Mouse (Mus musculus): ENCODE measurements around the gene Ecm1.

DNA sequence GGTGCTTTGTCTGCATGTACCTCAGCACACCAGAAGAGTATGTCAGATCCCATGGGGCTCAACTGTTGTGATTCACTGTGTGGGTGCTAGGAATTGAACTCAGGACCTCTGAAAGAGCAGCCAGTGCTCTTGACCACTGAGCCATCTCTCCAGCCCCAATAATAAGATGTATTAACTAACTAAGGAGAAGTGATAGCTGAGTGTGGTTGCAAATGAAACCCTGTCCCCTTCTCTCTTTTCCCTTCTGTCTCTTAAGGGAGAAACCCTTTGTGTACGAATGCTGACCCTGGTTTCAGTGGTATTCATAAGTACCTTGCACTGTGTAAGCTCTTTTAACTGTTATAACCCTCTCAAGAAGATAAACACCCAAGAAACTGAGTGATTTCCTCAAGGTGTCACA is 23.3 kb downstream of the Ecm1 start:
- no peak for TF ChIP-seq CTCF (IDR thresholded peaks at IDR 0.05; ENCODE audit: extremely low read depth, insufficient read depth, low read length)
- no peak for TF ChIP-seq POLR2A (IDR thresholded peaks at IDR 0.05; ENCODE audit: extremely low read depth, insufficient read depth, low read length)
